Mouse (Mus musculus) liver, embryonic 12.5 days (tissue): Measurements from ENCODE around the gene Armc7. TPM values are rescaled to one million over a fixed set of nuclear protein-coding genes. Genes with fewer than 3 reads are reported as not detected.
"Not testable (repeated sequence)": the region's sequence is repeated elsewhere in the genome, so short reads cannot be mapped to it uniquely, and the experiment has no call there.

ENCODE experiments used
- ATAC-seq: fragments of 200-750 bp; cut with Nextera tagmentation; 2 replicates; pipeline ENCODE4 v1.8.0; 2017; ENCODE audit warnings: moderate number of reproducible peaks, mild to moderate bottlenecking, moderate library complexity
- H3K27ac ChIP-seq: fragments of 300-500 bp; sonication (generic); 2 replicates; pipeline ENCODE4 v1.5.1; 2016; ENCODE audit warnings: mild to moderate bottlenecking
- H3K27me3 ChIP-seq: fragments of 300-500 bp; sonication (generic); replicated peaks from 2 replicates; pipeline ENCODE4 v1.6.1; 2016; ENCODE audit warnings: mild to moderate bottlenecking, moderate library complexity
- H3K36me3 ChIP-seq: fragments of 300-500 bp; sonication (generic); 2 replicates; pipeline ENCODE4 v1.6.1; 2016; ENCODE audit warnings: mild to moderate bottlenecking, moderate library complexity
- H3K4me1 ChIP-seq: fragments of 300-500 bp; sonication (generic); 2 replicates; pipeline ENCODE4 v1.6.1; 2016
- H3K4me2 ChIP-seq: fragments of 300-500 bp; sonication (generic); 2 replicates; pipeline ENCODE4 v1.6.1; 2016; ENCODE audit warnings: mild to moderate bottlenecking, moderate library complexity
- H3K4me3 ChIP-seq: fragments of 300-500 bp; sonication (generic); 2 replicates; pipeline ENCODE4 v1.5.1; 2016; ENCODE audit warnings: mild to moderate bottlenecking, moderate library complexity
- H3K9ac ChIP-seq: fragments of 300-500 bp; sonication (generic); 2 replicates; pipeline ENCODE4 v1.6.1; 2016; ENCODE audit warnings: mild to moderate bottlenecking, moderate library complexity
- H3K9me3 ChIP-seq: fragments of 300-500 bp; sonication (generic); replicated peaks from 2 replicates; pipeline ENCODE4 v1.6.1; 2016; ENCODE audit warnings: mild to moderate bottlenecking, moderate library complexity
- WGBS: fragments of 180-500 bp; shearing (Covaris S2); methylation state at CpG from one replicate; pipeline ENCODE4 v1.1.7; 2016; ENCODE audit not compliant: insufficient replicate concordance; 5-methylcytosine and 5-hydroxymethylcytosine counted together
- polyA plus RNA-seq: library from polyadenylated mRNA; unstranded; fragments of >200 nt; fragmentation: Nextera tagmentation; extraction: Ambion mirVana; gene quantifications from 2 replicates; pipeline ENCODE4 v1.2.1, GENCODE M21; 2016

The Armc7 gene
- polyA plus RNA-seq, 1 experiment from 2014 or later, result 4.2 TPM

- Histone ChIP-seq H3K27me3 (peaks cover 11% of the 10 kb centered on the region), H3K4me2 (no peak overlapping the region), H3K9me3 (no peaks in the 10 kb centered on the region), H3K27ac (no peak overlapping the region), H3K4me3 (no peak overlapping the region), H3K9ac (no peak overlapping the region), H3K4me1 (peaks cover 11% of the 10 kb centered on the region), H3K36me3 (no peaks in the 10 kb centered on the region)
- no peak for ATAC-seq
- WGBS, result 33% methylated on average over 6 of the region's 6 CpGs
Observed at GRCm38 (mm10) chr11:115457405-115457804, 18.1 kb upstream of the Armc7 start.

- no peaks in the 10 kb centered on the region for H3K9me3 ChIP-seq
- ATAC-seq, result no peak
- H3K4me3 ChIP-seq, result no peak overlapping the region
- peaks cover 37% of the 10 kb centered on the region for H3K27me3 ChIP-seq
- H3K27ac ChIP-seq, result no peak overlapping the region
- peaks cover 11% of the 10 kb centered on the region for H3K4me1 ChIP-seq
- H3K4me2 ChIP-seq, result no peak overlapping the region
- no peaks in the 10 kb centered on the region for H3K36me3 ChIP-seq
- no peak overlapping the region for H3K9ac ChIP-seq
- WGBS, result 22% methylated on average over 8 of the region's 8 CpGs
Observed at GRCm38 (mm10) chr11:115460976-115461375, 14.5 kb upstream of the Armc7 start.

- Histone ChIP-seq H3K4me3 (no peak overlapping the region), H3K9ac (no peak overlapping the region), H3K4me1 (peaks cover 11% of the 10 kb centered on the region), H3K9me3 (no peaks in the 10 kb centered on the region), H3K27me3 (peaks cover 37% of the 10 kb centered on the region), H3K27ac (no peak overlapping the region), H3K4me2 (no peak overlapping the region), H3K36me3 (no peaks in the 10 kb centered on the region)
- 61% methylated on average over 5 of the region's 5 CpGs for WGBS
- ATAC-seq, result no peak
Observed at GRCm38 (mm10) chr11:115461846-115462242, 13.6 kb upstream of the Armc7 start.

GRCm38 (mm10) chr11:115462243-115462891, 13.1 kb upstream of the Armc7 start, which contains the start of gene Slc16a5:
Gene Slc16a5, plus strand, starts transcription at chr11:115462474.
- ATAC-seq, result no peak
- Histone ChIP-seq H3K4me1 (peaks cover 7% of the 10 kb centered on the region), H3K27ac (no peak within 1 kb of the TSS), H3K4me3 (no peak within 1 kb of the TSS), H3K27me3 (peaks cover 37% of the 10 kb centered on the region), H3K4me2 (no peak within 1 kb of the TSS), H3K9ac (no peak within 1 kb of the TSS), H3K9me3 (no peaks in the 10 kb centered on the region), H3K36me3 (no peaks in the 10 kb centered on the region)
- WGBS, result 51% methylated on average over 16 of the region's 16 CpGs

GRCm38 (mm10) chr11:115463397-115463796, 12.1 kb upstream of the Armc7 start:
- no peaks in the 10 kb centered on the region for H3K4me1 ChIP-seq
- no peak overlapping the region for H3K9ac ChIP-seq
- peaks cover 37% of the 10 kb centered on the region for H3K27me3 ChIP-seq
- 52% methylated on average over 11 of the region's 11 CpGs for WGBS
- H3K4me2 ChIP-seq, result no peak overlapping the region
- no peaks in the 10 kb centered on the region for H3K36me3 ChIP-seq
- no peak overlapping the region for H3K4me3 ChIP-seq
- no peaks in the 10 kb centered on the region for H3K9me3 ChIP-seq
- no peak for ATAC-seq
- H3K27ac ChIP-seq, result no peak overlapping the region

GRCm38 (mm10) chr11:115464851-115465250, 10.6 kb upstream of the Armc7 start:
- Histone ChIP-seq H3K36me3 (no peaks in the 10 kb centered on the region), H3K4me2 (no peak overlapping the region), H3K27ac (no peak overlapping the region), H3K27me3 (peaks cover 37% of the 10 kb centered on the region), H3K4me1 (no peaks in the 10 kb centered on the region), H3K4me3 (no peak overlapping the region), H3K9ac (no peak overlapping the region), H3K9me3 (no peaks in the 10 kb centered on the region)
- ATAC-seq, result no peak
- WGBS, result 67% methylated on average over 8 of the region's 8 CpGs

GRCm38 (mm10) chr11:115467217-115467618, 8.2 kb upstream of the Armc7 start:
- Histone ChIP-seq H3K4me3 (no peak overlapping the region), H3K4me1 (no peaks in the 10 kb centered on the region), H3K9ac (no peak overlapping the region), H3K9me3 (no peaks in the 10 kb centered on the region), H3K4me2 (no peak overlapping the region), H3K36me3 (no peaks in the 10 kb centered on the region), H3K27ac (no peak overlapping the region), H3K27me3 (peaks cover 28% of the 10 kb centered on the region)
- 46% methylated on average over 4 of the region's 4 CpGs for whole genome bisulfite sequencing
- no peak for ATAC-seq

GRCm38 (mm10) chr11:115472183-115472582, 3.3 kb upstream of the Armc7 start:
- ATAC-seq, result no peak
- no peaks in the 10 kb centered on the region for H3K27me3 ChIP-seq
- no peak overlapping the region for H3K4me3 ChIP-seq
- H3K27ac ChIP-seq, result no peak overlapping the region
- no peak overlapping the region for H3K9ac ChIP-seq
- H3K4me2 ChIP-seq, result no peak overlapping the region
- H3K9me3 ChIP-seq, result no peaks in the 10 kb centered on the region
- 76% methylated on average over 7 of the region's 7 CpGs for WGBS
- H3K4me1 ChIP-seq, result peaks cover 38% of the 10 kb centered on the region
- H3K36me3 ChIP-seq, result no peaks in the 10 kb centered on the region

GRCm38 (mm10) chr11:115473626-115474275, 1.7 kb upstream of the Armc7 start:
- Histone ChIP-seq H3K9me3 (no peaks in the 10 kb centered on the region), H3K27ac (peak overlapping the region; percentile 84), H3K4me3 (no peak overlapping the region), H3K9ac (0 out of 2 replicates have a peak overlapping the region, but pooled peaks have one; percentile 6), H3K4me2 (peak overlapping the region; percentile 31), H3K4me1 (peaks cover 42% of the 10 kb centered on the region), H3K27me3 (no peaks in the 10 kb centered on the region), H3K36me3 (no peaks in the 10 kb centered on the region)
- ATAC-seq, result peak; percentile 46
- WGBS, result 29% methylated on average over 15 of the region's 15 CpGs

- Histone ChIP-seq H3K4me1 (peaks cover 42% of the 10 kb centered on the region), H3K9ac (peak overlapping the region; percentile 82), H3K4me2 (peak overlapping the region; percentile 94), H3K36me3 (peaks cover 7% of the 10 kb centered on the region), H3K27me3 (no peaks in the 10 kb centered on the region), H3K9me3 (no peaks in the 10 kb centered on the region), H3K4me3 (peak overlapping the region; percentile 89), H3K27ac (peak overlapping the region; percentile 84)
- WGBS, result 1% methylated on average over 28 of the region's 28 CpGs
- peak; percentile 43 for ATAC-seq
Observed at GRCm38 (mm10) chr11:115475758-115476237, 331 bp downstream of the Armc7 start.

- H3K4me1 ChIP-seq, result peaks cover 42% of the 10 kb centered on the region
- H3K9ac ChIP-seq, result peak overlapping the region; percentile 82; the same call in 1 of the 2 replicates
- not testable (repeated sequence) for H3K9me3 ChIP-seq, H3K36me3 ChIP-seq, H3K27ac ChIP-seq, H3K27me3 ChIP-seq, ATAC-seq
- H3K4me3 ChIP-seq, result peak overlapping the region; percentile 89
- H3K4me2 ChIP-seq, result peak overlapping the region; percentile 94
- WGBS, result 76% methylated on average over 4 of the region's 4 CpGs
Observed at GRCm38 (mm10) chr11:115476630-115477029, 1.2 kb downstream of the Armc7 start.

- H3K27ac ChIP-seq, H3K27me3 ChIP-seq, ATAC-seq, H3K36me3 ChIP-seq, H3K9me3 ChIP-seq, H3K4me3 ChIP-seq: not testable (repeated sequence)
- 47% methylated on average over 7 of the region's 7 CpGs for WGBS
- H3K9ac ChIP-seq, result peak overlapping the region; percentile 82; the same call in 1 of the 2 replicates
- peaks cover 42% of the 10 kb centered on the region for H3K4me1 ChIP-seq
- H3K4me2 ChIP-seq, result peak overlapping the region; percentile 94; the same call in 1 of the 2 replicates
Observed at GRCm38 (mm10) chr11:115477388-115477787, 1.9 kb downstream of the Armc7 start.
